Mouse (Mus musculus) kidney, postnatal 4 days (tissue): ENCODE measurements at regions not wholly inside any gene's neighbourhood (a gene's known extent, or its start where the extent isn't known, plus 50 kb on each side); places are given as distances from the start of the nearest gene placed in this dataset.
"Not testable (repeated sequence)": the region's sequence is repeated elsewhere in the genome, so short reads cannot be mapped to it uniquely, and the experiment has no call there.

Source experiments
- DNase-seq, 2 experiments: peaks; one replicate each; pipeline ENCODE4 v3.0.0; 2021; ENCODE audit warnings: mixed read lengths in 2 of 2

DNA sequence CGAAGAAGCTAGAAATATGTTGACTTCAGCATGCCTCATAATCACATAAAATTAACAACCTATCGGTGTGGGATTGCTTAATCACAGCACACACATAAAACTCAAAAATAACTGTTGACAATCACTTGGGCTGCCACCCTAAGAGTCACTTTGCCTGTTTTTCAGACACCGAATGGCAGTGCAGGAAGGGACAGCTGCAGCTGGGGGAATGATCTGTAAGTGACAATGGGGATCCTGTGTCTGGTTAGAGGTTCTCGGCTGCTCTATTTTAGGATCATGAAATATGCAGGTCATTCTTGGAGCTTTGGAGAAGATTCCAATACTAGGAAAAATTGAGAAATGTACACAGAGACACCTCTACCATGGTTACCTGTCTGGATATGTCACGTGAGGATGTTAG is 54.4 kb upstream of the Tcf12 start:
- no peak for DNase-seq

DNA sequence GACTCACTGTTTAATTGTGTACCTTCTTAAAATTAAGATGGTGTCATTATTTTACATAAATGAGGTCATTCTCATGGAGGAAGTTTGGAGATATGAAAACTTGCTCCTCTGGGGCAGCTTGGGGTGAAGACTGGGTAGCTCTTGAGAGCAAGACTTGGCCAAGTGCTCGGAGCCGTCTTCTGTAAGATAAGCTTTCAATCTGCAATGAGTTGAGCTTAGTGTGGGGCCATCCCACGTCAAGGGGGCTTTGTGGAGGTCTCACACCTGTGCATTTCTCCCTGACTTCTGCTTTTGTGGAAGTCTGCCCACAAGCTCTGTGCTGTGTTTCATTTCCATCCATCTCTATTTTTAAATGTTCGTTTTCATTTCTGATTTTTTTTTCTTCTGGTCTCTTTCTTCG is 54.9 kb upstream of the Tcf12 start:
- no peak for DNase-seq

DNA sequence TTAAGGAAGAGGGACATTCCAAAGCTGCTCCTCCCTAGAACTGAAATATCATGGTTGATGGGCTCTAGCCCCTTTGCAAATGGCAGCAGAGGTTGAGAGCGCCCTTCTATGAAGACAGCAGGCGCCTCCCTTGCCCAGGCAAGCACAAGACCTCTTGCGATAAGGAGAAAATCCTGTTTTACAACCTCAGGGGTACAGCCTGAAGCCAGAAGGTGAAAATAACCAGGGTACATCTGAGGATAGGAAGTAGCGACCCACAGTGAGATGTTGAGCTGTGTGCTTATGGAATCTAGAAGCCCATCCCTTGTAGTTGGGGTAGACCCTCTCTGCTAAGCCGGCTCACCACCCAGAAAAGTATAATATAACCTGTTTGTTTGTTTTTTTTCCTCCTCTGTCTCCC is 57.6 kb upstream of the Tcf12 start:
- no peak for DNase-seq

DNA sequence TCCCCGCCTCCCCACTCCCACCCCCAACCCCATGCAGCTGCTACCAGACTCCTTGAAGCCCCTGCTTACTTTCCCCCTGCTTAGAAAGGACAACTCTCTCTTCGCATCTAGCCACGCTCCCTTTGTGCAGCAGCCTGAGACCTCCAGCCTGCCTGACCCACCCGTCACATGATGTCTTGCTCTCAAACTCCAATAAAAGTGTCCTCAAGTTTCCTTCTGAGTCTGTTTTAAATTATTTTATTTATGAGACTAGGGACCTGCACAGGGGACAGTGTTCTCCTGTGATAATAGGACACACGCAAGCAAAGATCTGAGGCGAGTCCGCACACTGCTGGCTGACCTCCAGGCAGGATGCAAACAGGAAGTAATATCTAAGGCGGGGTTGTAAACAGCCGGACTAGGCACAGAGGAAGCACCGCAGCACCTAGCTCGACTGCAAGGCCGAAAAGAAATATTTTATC is 58.1 kb upstream of the Tcf12 start:
- peak; percentile 71 to 79 for DNase-seq

DNA sequence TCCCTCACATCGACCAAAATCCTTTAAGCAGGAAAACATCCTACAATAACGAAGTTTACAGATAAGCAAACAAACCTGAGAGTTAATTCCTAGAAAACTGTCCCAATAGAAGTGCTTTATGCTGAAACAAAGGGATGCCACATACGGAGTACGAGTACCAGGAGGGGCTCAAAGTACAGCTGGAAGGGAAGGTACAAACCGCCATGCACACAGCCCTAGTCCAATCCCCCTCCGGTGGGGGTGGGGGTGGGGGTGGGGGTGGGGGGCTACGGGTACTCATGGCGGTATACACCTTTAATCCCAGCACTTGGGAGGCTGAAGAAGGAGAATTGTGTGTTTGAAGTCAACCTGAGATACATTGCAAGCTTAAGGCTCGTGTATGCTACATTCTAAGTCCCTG is 58.6 kb upstream of the Tcf12 start:
- DNase-seq = no peak

DNA sequence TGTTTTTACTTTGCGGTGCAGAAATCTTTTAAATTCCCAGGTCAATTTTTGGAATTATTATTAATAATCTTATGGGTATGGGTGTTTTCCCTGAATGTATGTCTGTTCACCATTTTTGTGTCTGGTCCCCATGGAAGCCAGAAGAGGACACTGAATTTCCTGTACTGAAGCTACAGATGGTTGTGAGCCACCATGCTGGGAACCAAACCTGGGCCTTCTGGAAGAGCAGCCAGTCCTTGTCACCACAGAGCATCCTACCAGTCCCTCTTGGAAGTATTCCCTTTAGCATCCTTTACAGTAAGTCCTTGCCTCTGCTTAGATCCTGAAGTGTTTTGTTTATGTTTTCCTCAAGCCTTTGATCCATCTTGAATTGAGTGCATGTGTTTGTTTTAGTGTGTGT is 60.7 kb upstream of the Tcf12 start:
- DNase-seq = no peak

DNA sequence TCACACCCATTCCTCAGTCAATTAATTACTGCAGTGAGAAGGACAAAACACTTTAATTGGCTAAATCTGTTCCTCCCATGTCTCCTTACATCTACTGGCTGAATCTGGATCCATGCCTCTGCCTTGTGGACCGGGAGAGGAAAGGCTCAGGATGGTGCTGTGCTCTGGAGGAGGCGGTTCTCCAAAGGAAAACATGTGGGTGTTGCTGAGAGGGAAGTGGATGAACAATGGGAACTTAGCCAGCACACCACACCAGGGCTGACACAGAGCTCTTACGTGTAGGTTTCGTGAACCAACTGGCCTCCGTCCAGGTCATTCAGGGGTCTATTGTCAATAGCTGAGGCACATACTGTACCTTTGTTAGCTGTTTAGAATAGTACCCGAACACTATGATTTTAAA is 69.3 kb upstream of the Tcf12 start:
- peak in 1 of 2 experiments; percentile 31 for DNase-seq

DNA sequence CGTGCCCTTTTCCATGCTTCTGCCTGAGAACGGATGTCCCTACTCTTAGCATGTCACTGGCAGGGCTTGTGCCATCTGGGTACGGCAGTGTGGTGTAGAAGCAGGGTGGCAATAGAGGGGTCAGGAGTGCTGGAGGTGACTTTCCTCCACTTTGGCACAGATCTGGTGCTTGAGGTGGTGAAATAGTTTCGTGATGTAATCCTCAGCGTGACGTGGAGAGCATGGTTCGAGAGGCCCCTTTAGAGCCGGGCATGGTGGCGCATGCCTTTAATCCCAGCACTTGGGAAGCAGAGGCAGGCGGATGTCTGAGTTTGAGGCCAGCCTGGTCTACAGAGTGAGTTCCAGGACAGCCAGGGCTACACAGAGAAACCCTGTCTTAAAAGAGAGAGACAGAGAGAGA is 71.7 kb upstream of the Tcf12 start:
- DNase-seq = no peak

DNA sequence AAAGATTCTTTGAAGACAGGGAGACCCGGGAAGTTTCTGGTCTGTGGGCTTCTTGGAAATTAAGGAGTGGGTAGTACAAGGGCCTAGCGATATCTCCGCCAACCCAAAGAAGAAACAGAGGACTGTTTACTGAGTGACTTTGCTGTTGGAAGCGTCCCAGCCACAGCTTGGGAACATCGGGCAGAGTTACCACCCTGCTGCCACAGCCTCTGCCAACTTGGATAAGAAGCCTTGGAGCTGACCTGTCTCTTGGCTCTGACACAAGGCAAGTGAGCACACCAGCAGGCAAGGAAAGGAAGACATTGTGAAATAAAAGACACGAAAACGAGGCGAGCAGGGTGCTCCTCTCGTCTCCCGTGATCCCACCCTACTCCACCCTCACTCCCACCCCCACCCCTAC is 72.3 kb upstream of the Tcf12 start:
- DNase-seq = no peak

DNA sequence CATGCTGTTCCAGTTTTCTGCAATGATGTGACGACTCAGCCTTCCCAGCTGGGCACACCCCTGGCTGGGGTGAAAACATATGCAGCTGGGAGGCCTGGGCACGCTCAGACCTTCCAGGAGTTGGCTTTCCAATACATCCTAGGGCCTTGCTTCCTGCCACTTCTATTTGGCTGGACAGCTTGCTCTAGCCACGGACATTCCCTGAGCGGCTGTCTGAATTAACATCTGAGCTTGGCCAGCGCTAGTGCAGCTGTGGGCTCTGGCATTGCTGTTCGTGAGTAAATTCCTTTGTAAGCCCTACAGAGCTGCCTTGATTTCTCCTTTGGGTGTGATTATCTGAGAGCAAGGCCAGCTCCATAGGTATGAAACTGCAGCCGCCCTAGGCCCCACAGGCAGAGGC is 78.2 kb upstream of the Tcf12 start:
- DNase-seq = no peak

DNA sequence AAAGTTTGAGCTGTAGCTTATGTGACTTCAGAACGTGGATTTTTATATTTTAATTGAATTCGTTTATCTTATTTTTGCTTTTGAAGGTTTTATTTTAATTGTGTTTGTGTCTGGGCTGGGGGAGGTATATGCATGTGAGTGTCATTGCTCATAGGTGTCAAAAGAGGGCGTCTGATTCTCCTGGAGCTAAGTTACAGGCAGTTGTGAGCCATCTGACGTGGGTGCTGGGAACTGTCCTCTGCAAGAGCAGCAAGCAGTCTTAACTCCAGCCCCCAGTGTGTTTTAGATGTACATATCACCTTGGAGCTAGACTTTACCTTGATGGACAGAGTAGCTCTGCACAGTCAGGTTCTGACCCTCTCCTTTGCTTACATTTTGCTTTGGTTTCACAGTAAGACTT is 79.0 kb upstream of the Tcf12 start:
- DNase-seq = no peak

DNA sequence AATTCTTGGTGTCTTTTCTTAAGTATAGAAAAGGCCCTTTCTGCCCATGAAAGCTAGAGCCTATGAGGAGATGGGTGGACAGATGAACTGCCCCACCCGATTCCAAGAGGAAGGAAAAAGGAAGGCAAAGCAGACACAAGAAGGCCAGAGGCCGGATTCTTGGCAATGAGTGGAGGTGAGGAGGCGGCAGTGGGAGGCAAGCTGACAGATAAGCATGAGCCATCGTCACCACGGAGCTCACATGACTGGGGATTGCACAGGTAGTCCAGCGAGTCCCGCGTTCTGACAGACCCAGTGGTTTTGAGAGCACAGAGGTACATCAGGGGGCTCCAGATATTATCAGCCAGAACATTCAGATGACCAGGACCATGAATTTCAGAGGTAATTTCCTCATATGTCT is 79.4 kb upstream of the Tcf12 start:
- DNase-seq = no peak

DNA sequence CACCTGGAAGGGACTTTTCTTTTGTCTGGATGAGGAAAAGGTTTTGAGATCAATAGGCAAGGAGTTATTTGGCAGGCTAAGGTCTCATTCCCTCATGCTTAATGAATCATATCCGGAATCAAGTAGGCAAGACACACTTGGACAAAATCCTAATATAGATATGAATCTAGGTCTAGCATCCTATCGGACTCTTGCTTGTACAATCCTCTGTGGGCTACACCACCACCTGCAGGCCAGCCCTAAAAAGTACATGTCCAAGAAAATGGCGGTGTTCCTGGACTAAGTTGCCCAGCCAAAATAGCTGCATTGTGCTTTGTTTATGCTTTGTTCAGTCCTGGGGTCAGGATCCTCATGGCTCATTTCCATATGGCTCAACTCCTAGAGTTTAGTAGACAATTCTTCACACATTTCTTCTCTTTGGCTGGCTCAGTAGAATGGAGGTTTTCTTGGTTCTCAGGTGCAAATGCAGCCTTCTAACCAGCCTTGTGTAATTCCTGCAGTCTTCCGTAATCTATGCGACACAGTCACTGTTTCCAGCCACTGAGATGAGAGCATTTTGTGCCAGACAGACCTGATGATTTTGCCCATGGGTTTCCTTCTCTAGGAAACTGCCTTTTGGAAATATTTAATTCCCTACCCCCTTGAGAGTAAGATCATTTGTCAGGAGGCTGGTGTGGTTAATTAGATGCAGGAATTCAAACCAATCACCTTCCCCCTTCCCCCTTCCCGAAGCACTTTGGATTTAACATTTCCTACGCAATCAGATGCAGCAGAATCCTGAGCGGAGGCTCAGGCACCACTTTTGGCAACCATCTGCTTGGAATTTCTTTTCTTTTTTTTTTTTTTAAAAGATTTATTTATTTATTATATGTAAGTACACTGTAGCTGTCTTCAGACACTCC is 80.6 kb upstream of the Tcf12 start:
- DNase-seq = peak; percentile 70 to 76

DNA sequence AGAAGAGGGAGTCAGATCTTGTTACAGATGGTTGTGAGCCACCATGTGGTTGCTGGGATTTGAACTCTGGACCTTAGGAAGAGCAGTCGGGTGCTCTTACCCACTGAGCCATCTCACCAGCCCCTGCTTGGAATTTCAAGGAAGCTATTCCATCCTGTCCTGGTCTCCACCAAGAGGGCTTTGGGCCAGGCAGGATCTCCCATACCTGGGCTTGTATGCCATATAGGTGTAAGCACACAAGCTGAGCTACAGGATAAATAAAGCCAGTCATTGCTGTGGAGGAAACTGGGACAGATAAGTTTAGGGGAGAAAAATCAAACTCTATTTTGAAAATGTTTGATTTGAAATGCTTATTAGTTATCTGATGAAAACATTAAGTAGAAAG is 81.3 kb upstream of the Tcf12 start:
- DNase-seq = not testable (repeated sequence)

DNA sequence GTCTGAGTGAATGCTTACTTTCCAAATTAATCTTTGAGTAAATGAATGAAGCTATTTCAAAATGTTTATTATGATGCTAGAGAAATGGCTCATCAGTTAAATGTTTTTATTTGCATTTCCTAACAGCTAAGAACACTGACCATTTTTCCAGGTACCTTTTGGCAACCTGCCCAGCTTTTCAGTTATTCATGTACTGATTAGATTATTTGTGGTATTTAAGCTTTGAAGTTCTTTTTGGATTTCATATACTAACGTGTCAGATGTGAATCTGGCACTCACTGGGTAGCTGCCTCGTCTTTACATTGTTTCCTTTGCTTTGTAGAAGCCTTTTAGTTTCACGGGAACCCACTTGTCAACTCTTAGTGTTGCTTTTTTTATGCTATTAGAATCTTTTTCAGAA is 79.3 kb upstream of the Zfp280d start:
- DNase-seq = no peak

DNA sequence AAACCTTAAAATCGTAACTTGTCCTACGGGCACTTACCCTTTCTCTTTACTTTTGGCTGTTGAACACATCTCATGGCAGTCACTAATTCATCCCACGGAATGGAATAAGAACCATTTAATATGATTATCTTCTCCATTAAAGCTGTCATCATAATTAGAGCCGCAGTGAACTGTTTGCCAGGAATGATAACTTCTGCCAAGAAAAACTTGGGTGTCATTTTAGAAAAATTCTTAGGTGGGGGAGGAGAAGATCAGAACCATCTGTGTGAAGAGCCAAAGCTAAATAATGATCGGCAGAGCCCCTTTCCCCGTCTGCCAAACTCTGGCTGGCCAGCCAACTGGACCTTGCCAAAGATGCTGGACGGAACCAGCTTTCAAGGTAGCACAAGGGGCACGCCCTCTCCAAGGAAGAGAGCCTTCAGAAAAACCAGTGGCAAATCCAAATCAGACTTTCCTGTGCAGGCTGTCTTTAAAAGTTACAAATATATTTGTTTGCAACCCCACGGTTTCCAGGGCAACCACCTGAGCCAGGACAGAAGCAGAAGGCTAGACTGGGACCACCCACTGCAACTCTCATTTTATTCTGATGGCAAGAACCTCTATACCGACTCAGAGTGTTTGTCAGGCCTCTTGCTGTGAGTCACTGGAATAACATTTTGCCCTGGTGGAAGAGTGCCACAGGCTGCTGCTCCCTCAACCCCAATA is 77.9 kb upstream of the Zfp280d start:
- DNase-seq = peak; percentile 15 to 28

DNA sequence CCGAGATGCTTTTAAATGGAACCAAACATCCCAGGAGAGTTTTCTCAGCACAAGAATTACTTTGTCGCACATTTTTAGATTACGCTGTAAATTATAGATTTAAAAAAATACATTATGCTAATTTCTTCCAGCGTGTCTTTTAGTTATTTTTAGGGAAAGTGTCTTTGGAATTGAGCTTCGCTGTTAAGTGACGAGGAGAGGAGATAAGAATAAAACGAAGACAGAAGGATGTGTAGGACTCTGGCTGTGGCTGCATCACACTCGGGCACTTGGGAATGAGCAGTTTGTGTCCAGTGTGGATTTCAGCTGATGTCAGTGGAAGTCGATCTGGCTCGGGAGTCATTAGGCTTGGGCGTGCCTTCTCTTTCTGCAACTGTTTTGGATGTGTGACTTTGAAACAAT is 77.3 kb upstream of the Zfp280d start:
- DNase-seq = no peak

DNA sequence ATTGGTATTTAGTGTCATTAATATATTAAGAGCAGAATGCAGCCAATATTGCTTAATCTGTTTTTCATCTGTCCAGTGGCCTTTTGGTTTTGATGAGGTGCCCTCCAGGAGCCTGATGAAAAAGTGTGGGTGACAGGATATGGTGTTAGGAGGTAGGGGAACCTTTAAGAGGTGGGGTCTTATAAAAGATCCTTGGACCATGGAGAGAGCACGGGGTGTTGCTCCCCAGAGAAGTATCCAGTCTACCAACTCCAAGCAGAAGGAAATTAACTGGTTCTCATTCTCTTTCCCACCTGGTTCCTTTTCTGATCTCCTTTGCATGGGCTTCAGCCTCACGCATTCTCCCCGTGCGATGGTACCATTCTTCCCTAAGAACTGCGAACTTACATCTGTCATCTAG is 75.7 kb upstream of the Zfp280d start:
- no peak for DNase-seq

DNA sequence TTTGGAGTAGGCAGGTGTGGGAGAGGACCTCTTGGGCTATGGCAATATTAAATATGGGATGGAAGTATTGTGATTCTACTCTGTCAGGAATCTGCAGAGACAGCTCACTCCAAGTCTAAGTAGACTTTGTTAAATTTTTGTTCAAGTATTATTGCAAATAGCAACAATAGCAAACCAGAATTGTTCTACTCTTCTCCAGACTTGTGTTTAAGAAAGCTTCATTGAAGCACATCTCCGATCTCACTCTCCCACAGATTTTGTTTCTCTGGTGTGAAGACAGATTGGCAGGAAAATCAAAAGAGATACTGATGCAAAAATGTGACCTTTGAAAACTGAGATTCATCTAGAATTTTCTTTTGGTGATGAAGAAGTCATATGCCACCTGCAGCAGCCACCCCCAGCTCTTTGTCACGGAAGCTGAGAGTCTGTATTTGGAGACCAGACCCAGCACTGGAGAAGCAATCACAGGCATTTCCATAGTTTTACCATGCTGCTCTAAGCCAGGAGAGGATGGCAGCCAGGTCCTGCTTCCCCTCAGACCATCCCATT is 70.2 kb upstream of the Zfp280d start:
- no peak for DNase-seq

DNA sequence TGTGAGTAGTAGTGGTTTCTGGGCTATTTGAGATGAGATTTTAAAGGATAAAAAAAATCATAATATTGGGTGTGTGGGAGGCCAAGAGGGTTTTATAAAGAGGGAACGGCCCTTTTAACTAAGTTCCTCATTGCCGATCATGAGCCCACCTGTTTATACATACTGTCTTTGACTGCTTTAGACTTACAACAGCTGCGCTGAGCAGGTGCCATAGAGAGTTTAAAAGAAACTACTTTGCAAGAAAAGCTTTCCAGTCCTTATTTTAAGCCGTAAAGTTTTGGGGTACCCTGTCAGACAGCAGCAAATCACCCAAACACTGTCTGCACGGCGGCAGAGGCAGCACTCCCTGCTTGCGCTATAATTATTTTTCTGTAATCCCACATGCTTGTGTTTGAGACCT is 68.8 kb upstream of the Zfp280d start:
- DNase-seq = no peak

DNA sequence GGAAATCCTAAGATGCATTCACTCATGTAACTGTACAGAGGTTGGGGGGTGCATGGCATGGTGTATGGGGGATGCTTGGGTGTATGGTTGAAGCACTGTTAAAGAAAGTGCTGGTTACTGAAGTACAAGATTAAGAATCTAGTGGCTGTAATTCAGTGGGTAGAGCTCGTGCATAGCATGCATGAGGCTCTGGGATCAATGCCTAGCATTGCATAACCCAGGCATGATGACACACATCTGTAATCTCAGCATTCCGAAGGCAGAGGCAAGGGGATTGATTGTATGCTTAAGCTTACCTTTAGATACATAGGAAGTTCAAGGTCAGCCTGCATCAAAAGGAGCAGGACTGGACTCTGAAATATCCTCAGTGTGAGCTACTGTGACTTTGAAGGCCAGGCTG is 67.7 kb upstream of the Zfp280d start:
- no peak for DNase-seq

DNA sequence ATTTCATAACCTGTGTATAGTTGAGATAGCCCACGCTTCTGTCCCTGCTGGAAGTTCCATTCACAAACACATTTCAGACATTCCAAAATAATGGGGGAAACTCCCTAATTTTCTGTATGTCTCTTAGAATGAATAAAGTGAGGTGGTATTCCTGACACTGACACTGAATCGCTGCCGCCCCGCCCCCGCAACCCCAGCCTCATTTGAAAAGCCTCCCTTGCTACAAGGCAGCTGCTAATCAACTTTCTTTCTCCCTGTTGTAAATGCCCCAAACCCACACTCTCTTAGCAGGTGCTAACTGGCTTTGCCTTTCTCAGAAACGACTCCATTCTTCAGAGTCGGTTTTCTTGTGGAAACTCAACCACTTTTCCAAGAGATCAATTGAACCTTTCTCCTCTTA is 66.4 kb upstream of the Zfp280d start:
- no peak for DNase-seq

DNA sequence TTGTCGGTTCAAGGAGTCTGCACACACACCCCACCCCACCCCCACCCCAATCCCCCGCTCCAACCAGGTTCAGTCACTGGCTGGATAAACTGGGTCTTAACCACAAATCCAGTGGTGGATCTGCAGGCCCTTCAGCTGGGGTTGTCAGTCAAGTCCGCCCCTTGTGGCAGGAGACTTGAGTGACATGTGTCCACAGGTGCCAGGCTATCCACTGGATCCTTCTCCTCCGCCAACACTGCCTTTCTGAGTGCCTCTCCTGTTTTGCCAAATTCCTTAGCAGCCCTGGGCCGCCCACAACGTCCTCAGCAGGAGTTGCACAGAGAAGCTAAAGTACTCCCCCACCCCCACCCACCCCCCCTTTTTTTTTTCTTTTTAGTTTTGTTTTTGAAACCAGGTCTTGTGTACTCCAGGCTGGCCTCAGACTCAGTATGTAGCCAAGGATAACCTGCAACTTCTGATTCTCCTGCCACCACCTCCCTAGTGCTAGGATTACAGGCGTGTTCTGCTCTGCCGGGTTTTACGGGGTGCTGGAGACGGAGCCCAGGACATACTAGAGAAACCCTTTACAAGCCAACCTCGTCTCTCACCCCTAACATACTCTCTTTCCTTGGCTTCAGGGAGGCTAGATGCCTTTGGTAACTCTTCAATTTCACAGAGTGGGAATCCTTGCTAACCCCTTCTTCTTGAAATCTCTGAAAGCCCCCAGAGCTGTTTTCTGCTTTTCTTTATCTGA is 57.2 kb upstream of the Zfp280d start:
- DNase-seq = no peak
